Mouse (Mus musculus) megakaryocyte-erythroid progenitor cell, adult 5-6 weeks (primary cell): Measurements from ENCODE around the gene Clec3b. TPM values are rescaled to one million over a fixed set of nuclear protein-coding genes. Genes with fewer than 3 reads are reported as not detected.
A peak's percentile ranks its signal among the peaks of the same experiment; 100 is the strongest.

ENCODE experiments used
- ATAC-seq: replicated peaks from 2 replicates; pipeline ENCODE4 v1.8.0; 2016; ENCODE audit warnings: mild to moderate bottlenecking, inconsistent platforms; ENCODE audit not compliant: severe bottlenecking, poor library complexity, low FRiP score, low TSS enrichment
- total RNA-seq, 2 experiments: library from RNA; stranded (forward) in 1 of 2; stranded (reverse) in 1 of 2; fragments of 200-1000, 215-1000 nt in 1 of 2; fragments of >200 nt in 1 of 2; fragmentation: Nextera tagmentation in 1 of 2; gene quantifications; 2 replicates each; pipeline ENCODE4 v1.2.3; 2014 to 2017

The Clec3b gene
- not detected in 2 replicates for total RNA-seq (2014; fragmentation: Nextera tagmentation)
- total RNA-seq (2017) = not detected in 2 replicates

- no peak for ATAC-seq
These were observed at the start of gene Clec3b for GRCm38 (mm10) chr9:123150241-123151020. Gene Clec3b (plus strand): TSS chr9:123150946.

GRCm38 (mm10) chr9:123103425-123103824, 47.3 kb upstream of the Clec3b start:
- no peak for ATAC-seq

GRCm38 (mm10) chr9:123104362-123104761, 46.4 kb upstream of the Clec3b start:
- no peak for ATAC-seq

DNA sequence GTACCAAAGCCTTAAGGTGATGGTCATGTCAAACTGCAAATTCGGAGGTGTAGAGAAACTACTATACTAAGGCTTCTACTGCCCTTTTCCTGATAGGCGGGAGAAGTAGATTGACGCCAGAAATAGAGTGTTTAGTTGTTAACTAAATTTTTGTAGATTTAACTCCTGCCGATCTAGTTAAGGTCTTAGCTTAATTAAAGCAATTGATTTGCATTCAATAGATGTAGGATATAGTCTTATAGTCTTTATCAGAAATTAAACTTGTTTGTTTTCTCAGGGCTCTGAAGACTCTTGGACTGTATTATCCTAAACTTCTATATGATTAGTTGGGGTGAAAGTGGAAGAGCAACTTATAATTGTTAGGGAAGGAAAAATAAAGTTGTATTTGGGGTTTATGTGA, 43.6 kb upstream of the Clec3b start:
- peak; percentile 73 for ATAC-seq

GRCm38 (mm10) chr9:123109188-123109587, 41.6 kb upstream of the Clec3b start:
- no peak for ATAC-seq

- ATAC-seq = peak; percentile 9; the same call in 1 of the 2 replicates
These were observed 39.0 kb upstream of the Clec3b start for GRCm38 (mm10) chr9:123111751-123112221.

GRCm38 (mm10) chr9:123112805-123113521, 37.8 kb upstream of the Clec3b start, which contains the start of the genes Zdhhc3 and Exosc7:
Gene Zdhhc3 (minus strand): TSS chr9:123113205.
Gene Exosc7 (plus strand): TSS chr9:123113215.
- ATAC-seq = peak; percentile 75

DNA sequence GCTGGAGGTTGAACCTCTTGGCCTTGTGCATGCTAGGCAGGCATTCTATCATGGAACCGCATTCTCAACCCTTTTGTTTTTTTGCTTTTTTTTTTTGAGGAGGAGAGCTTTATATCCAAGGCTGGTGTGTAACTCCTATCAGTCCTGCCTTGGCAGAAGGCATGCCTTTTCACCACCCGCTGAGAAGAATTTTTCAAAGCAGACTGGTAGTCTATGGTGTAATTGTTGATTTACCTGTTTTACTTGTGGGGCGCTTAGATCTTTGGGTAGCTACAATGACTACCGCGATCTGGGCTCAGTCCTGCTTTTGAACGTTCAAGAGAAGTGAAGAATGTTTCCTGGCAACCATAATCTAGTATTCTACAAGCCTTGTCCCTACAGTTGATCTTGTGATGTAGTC, 36.8 kb upstream of the Clec3b start:
- no peak; the same call in 1 of the 2 replicates for ATAC-seq

DNA sequence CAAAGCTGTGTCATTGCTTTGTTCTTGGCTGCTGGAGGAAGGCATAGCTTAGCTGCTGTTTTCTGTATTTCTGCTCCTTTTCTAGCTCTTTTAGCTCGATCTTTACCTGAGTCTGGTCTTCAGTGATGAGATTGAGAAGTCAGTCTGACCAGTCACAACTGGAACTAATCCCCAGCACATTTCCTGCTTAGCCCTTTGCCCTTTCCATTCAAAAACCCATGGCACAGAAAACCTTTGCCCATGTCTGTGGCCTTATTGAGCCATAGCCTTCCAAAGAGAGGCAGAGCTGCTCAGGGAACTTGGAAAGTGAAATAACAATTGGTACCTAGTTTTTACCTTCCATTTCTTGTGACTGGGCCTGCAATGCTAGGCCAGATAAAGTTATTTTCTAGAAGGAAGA, 35.2 kb upstream of the Clec3b start:
- no peak for ATAC-seq

GRCm38 (mm10) chr9:123123017-123123416, 27.7 kb upstream of the Clec3b start:
- no peak for ATAC-seq

DNA sequence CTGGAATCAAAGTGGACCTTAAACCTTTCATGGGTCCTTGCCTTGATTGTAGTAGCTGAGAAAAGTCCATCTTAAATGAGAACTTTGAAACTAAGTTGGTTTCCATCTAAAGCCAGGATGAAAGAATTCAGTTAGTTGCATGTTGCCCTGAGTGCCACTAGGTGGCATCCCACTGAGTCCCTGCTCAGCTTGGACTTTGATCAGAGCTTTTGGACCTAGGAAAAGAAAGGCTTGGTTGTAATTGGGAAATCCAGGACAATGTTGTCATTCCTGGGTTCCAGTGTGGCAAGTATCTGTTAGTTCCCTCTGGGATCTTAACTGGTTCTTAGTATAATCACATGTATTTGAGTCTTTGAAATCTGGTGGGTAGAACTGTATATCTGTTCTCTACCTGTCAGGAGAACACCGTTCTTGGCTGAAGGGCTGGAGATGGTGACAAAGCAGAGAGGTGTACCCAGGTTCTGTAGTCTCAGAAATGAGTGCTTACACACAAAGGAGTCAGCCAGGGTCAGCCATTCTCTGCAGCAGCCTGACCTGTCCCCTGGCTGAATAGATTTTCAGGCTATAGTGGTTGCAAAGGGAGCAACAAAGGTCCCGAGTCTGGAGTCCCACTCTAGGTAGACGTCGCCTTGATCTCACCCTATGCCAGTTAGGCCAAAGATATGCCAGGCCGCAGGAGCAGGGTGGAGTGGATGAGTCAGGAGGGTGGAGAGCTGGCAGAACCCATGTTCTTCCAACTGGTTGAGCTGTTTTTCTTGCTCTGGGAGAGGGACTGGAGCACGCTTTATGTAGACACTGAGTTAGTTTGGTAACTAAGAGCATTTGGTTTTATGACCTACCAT, 27.0 kb upstream of the Clec3b start:
- ATAC-seq = peak; percentile 81

- ATAC-seq = no peak
These were observed 26.2 kb upstream of the Clec3b start for GRCm38 (mm10) chr9:123124413-123124981.

GRCm38 (mm10) chr9:123127663-123128062, 23.1 kb upstream of the Clec3b start:
- no peak for ATAC-seq

GRCm38 (mm10) chr9:123132994-123133393, 17.8 kb upstream of the Clec3b start:
- no peak for ATAC-seq

DNA sequence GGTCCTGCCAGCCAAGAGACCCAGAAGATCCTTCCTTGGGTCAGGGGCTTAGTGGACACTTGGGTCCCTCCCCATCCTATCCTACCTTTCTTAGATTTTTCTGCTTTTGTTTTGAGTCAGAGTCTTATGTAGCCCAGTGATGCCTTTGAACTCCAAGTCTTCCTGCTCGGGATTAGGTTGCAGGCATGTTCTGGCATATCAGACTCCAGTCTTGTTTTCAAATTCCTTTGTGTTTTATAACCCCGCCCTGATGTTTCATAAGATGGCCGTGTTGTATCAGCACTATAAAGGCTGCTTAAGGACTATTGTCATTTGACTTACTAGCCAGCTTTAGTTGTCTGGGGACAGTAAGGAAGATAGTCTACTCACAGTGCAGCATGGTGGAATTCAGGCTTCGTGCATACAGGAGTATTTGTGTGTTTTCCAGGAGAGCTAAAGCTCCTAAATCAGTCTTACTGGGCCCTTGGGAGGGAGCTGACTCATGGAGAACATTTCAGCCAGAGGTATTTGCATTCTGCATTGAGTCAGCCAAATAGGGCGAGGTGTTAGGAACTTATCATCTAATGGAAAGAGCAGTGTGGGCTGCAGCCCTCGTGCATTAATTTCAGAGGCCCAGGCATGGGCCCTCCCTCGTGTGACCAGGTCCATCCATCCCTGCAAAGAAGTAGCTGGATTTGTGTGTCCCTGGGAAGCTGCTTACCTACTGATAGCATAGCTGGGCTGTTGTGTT, 13.6 kb upstream of the Clec3b start:
- ATAC-seq = no peak

- no peak for ATAC-seq
These were observed 11.8 kb upstream of the Clec3b start for GRCm38 (mm10) chr9:123138891-123139474.

DNA sequence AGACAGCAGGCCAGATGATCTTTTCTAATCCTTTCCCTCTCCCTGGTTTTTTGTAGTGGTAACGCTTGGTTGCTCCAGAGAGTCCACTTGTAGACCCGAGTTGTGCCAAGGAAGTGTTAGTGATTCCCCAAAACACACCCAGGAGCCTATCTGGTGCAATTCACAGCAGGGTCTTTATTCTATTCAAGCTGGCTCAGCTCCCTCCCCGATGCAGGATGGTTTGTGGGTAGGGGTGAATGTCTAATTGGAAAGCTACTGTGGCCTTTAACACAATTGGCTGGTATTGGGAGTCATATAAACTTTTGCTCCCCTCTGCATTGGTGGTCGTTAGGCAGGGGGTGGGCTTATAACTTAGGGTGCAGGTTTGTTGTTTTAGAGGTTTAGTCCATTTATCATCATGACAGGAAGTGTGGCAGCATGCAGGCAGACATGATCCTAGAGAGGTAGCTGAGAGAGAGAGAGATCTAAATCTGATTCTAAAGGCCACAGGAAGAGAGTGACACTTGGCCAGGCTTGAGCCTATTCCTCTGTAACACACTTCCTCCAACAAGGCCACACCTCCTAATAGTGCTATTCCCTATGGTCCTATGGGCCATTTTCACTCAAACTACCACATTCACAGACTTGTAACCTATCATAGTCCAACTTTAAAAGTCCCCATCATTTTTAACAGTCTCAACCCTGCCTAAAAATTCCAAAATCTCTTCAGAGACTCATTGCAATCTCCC, 10.7 kb upstream of the Clec3b start:
- no peak for ATAC-seq

- no peak for ATAC-seq
These were observed 2.3 kb upstream of the Clec3b start for GRCm38 (mm10) chr9:123148430-123148829.
